Mouse (Mus musculus) midbrain, embryonic 16.5 days (tissue): ENCODE results near the gene Bcr. TPM values are rescaled to one million over a fixed set of nuclear protein-coding genes. Genes with fewer than 3 reads are reported as not detected.

Experiments used
- ATAC-seq: fragments of 200-750 bp; cut with Nextera tagmentation; 2 replicates; pipeline ENCODE4 v1.8.0; 2017; ENCODE audit warnings: moderate TSS enrichment
- H3K27ac ChIP-seq: fragments of 300-500 bp; sonication (generic); 2 replicates; pipeline ENCODE4 v1.5.1; 2014; ENCODE audit warnings: mild to moderate bottlenecking, low read length, mixed read lengths
- H3K27me3 ChIP-seq: fragments of 300-500 bp; sonication (generic); 2 replicates; pipeline ENCODE4 v1.6.1; 2014; ENCODE audit warnings: low read depth, low read length, mixed read lengths; ENCODE audit not compliant: control insufficient read depth, insufficient read depth
- H3K36me3 ChIP-seq: fragments of 300-500 bp; sonication (generic); 2 replicates; pipeline ENCODE4 v1.6.1; 2014; ENCODE audit warnings: mild to moderate bottlenecking, low read length, moderate library complexity, mixed read lengths; ENCODE audit not compliant: control insufficient read depth, insufficient read depth
- H3K4me1 ChIP-seq: fragments of 300-500 bp; sonication (generic); 2 replicates; pipeline ENCODE4 v1.6.1; 2014; ENCODE audit warnings: mild to moderate bottlenecking, low read length, mixed read lengths; ENCODE audit not compliant: control insufficient read depth, insufficient read depth
- H3K4me2 ChIP-seq: fragments of 300-500 bp; sonication (generic); 2 replicates; pipeline ENCODE4 v1.6.1; 2014; ENCODE audit warnings: mild to moderate bottlenecking, low read length, mixed read lengths
- H3K4me3 ChIP-seq: fragments of 300-500 bp; sonication (generic); 2 replicates; pipeline ENCODE4 v1.5.1; 2014; ENCODE audit warnings: low read depth, mild to moderate bottlenecking, low read length, moderate library complexity, mixed read lengths
- H3K9ac ChIP-seq: fragments of 300-500 bp; sonication (generic); 2 replicates; pipeline ENCODE4 v1.6.1; 2014; ENCODE audit warnings: low read depth, low read length, mixed read lengths
- H3K9me3 ChIP-seq: fragments of 300-500 bp; sonication (generic); replicated peaks from 2 replicates; pipeline ENCODE4 v1.6.1; 2014; ENCODE audit warnings: mild to moderate bottlenecking, low read length, mixed read lengths; ENCODE audit not compliant: control insufficient read depth, poor library complexity, severe bottlenecking
- WGBS: fragments of 180-500 bp; shearing (Covaris S2); extraction: QIAGEN DNeasy Blood & Tissue Kit; methylation state at CpG from one replicate; pipeline ENCODE4 v1.1.7; 2014; 5-methylcytosine and 5-hydroxymethylcytosine counted together
- polyA plus RNA-seq: library from polyadenylated mRNA; unstranded; fragments of >200 nt; fragmentation: Nextera tagmentation; extraction: Ambion mirVana; gene quantifications from 2 replicates; pipeline ENCODE4 v1.2.1, GENCODE M21; 2015

The Bcr gene
- polyA plus RNA-seq, result 12.4 and 13.8 TPM in 2 replicates

GRCm38 (mm10) chr10:75060217-75060842 is at the start of gene Bcr:
Gene Bcr (plus strand): TSS chr10:75060592.
- H3K9ac ChIP-seq, result peak within 1 kb of the TSS; percentile 96
- H3K27ac ChIP-seq, result peak within 1 kb of the TSS; percentile 93
- H3K9me3 ChIP-seq, result no peaks in the 10 kb centered on the region
- peaks cover 55% of the 10 kb centered on the region for H3K4me1 ChIP-seq
- peak; percentile 84 for ATAC-seq
- WGBS, result under 1% methylated on average over 30 of the region's 73 CpGs
- H3K36me3 ChIP-seq, result no peaks in the 10 kb centered on the region
- peak within 1 kb of the TSS; percentile 85 for H3K4me3 ChIP-seq
- H3K27me3 ChIP-seq, result no peaks in the 10 kb centered on the region
- peak within 1 kb of the TSS; percentile 94 for H3K4me2 ChIP-seq

- Histone ChIP-seq H3K27me3 (no peaks in the 10 kb centered on the region), H3K4me1 (peaks cover 24% of the 10 kb centered on the region), H3K4me3 (no peak overlapping the region), H3K4me2 (no peak overlapping the region), H3K36me3 (peaks cover 4% of the 10 kb centered on the region; the same call in 1 of the 2 replicates), H3K9ac (no peak overlapping the region), H3K27ac (no peak overlapping the region), H3K9me3 (no peaks in the 10 kb centered on the region)
- 70% methylated on average over 15 of the region's 15 CpGs for WGBS
- ATAC-seq, result no peak
Measured at GRCm38 (mm10) chr10:75010704-75011103, 49.7 kb upstream of the Bcr start.

GRCm38 (mm10) chr10:75015465-75015864 is 44.9 kb upstream of the Bcr start:
- Histone ChIP-seq H3K4me2 (no peak overlapping the region), H3K9ac (no peak overlapping the region), H3K9me3 (no peaks in the 10 kb centered on the region), H3K27me3 (no peaks in the 10 kb centered on the region), H3K36me3 (peaks cover 9% of the 10 kb centered on the region), H3K4me3 (no peak overlapping the region), H3K4me1 (0 out of 2 replicates have a peak, but pooled peaks cover 6% of the 10 kb centered on the region), H3K27ac (no peak overlapping the region)
- 75% methylated on average over 14 of the region's 14 CpGs for WGBS
- no peak for ATAC-seq

GRCm38 (mm10) chr10:75016481-75016880 is 43.9 kb upstream of the Bcr start:
- H3K36me3 ChIP-seq, result peaks cover 9% of the 10 kb centered on the region
- WGBS, result 76% methylated on average over 4 of the region's 4 CpGs
- H3K4me1 ChIP-seq, result no peaks in the 10 kb centered on the region
- no peaks in the 10 kb centered on the region for H3K9me3 ChIP-seq
- no peak for ATAC-seq
- H3K27ac ChIP-seq, result no peak overlapping the region
- H3K9ac ChIP-seq, result no peak overlapping the region
- H3K4me2 ChIP-seq, result no peak overlapping the region
- no peak overlapping the region for H3K4me3 ChIP-seq
- no peaks in the 10 kb centered on the region for H3K27me3 ChIP-seq

- no peak for ATAC-seq
- Histone ChIP-seq H3K36me3 (peaks cover 9% of the 10 kb centered on the region), H3K9ac (no peak overlapping the region), H3K4me1 (no peaks in the 10 kb centered on the region), H3K4me3 (no peak overlapping the region), H3K27ac (no peak overlapping the region), H3K4me2 (no peak overlapping the region), H3K27me3 (no peaks in the 10 kb centered on the region), H3K9me3 (no peaks in the 10 kb centered on the region)
- whole genome bisulfite sequencing, result 41% methylated on average over 2 of the region's 2 CpGs
Measured at GRCm38 (mm10) chr10:75020271-75020670, 40.1 kb upstream of the Bcr start.

GRCm38 (mm10) chr10:75021138-75021537 is 39.3 kb upstream of the Bcr start:
- H3K4me1 ChIP-seq, result no peaks in the 10 kb centered on the region

GRCm38 (mm10) chr10:75026491-75026890 is 33.9 kb upstream of the Bcr start:
- no peak for ATAC-seq

More at GRCm38 (mm10) chr10:75021138-75021537, 39.3 kb upstream of the Bcr start:
- H3K4me3 ChIP-seq, result no peak overlapping the region
- peaks cover 5% of the 10 kb centered on the region; the same call in 1 of the 2 replicates for H3K36me3 ChIP-seq
- 14% methylated on average over 6 of the region's 6 CpGs for WGBS
- no peak overlapping the region for H3K27ac ChIP-seq
- no peak overlapping the region for H3K4me2 ChIP-seq
- ATAC-seq, result peak; percentile 26; the same call in 1 of the 2 replicates
- H3K9me3 ChIP-seq, result no peaks in the 10 kb centered on the region
- H3K27me3 ChIP-seq, result no peaks in the 10 kb centered on the region
- H3K9ac ChIP-seq, result no peak overlapping the region

GRCm38 (mm10) chr10:75028743-75029142 is 31.6 kb upstream of the Bcr start:
- H3K36me3 ChIP-seq, result no peaks in the 10 kb centered on the region
- ATAC-seq, result no peak
- peaks cover 17% of the 10 kb centered on the region for H3K4me1 ChIP-seq
- no peak overlapping the region for H3K4me2 ChIP-seq
- H3K9me3 ChIP-seq, result no peaks in the 10 kb centered on the region
- no peak overlapping the region for H3K4me3 ChIP-seq
- no peaks in the 10 kb centered on the region for H3K27me3 ChIP-seq
- H3K27ac ChIP-seq, result no peak overlapping the region
- WGBS, result 93% methylated on average over 8 of the region's 8 CpGs
- H3K9ac ChIP-seq, result no peak overlapping the region

More at GRCm38 (mm10) chr10:75026491-75026890, 33.9 kb upstream of the Bcr start:
- no peak overlapping the region for H3K4me3 ChIP-seq
- H3K4me2 ChIP-seq, result no peak overlapping the region
- no peaks in the 10 kb centered on the region for H3K27me3 ChIP-seq
- H3K27ac ChIP-seq, result no peak overlapping the region
- H3K4me1 ChIP-seq, result peaks cover 3% of the 10 kb centered on the region
- 52% methylated on average over 8 of the region's 8 CpGs for WGBS
- H3K9ac ChIP-seq, result no peak overlapping the region
- H3K36me3 ChIP-seq, result no peaks in the 10 kb centered on the region
- H3K9me3 ChIP-seq, result no peaks in the 10 kb centered on the region

GRCm38 (mm10) chr10:75029677-75030076 is 30.7 kb upstream of the Bcr start:
- Histone ChIP-seq H3K4me3 (no peak overlapping the region), H3K27ac (no peak overlapping the region), H3K4me2 (no peak overlapping the region), H3K4me1 (peaks cover 17% of the 10 kb centered on the region), H3K9me3 (no peaks in the 10 kb centered on the region), H3K9ac (no peak overlapping the region), H3K27me3 (no peaks in the 10 kb centered on the region), H3K36me3 (no peaks in the 10 kb centered on the region)
- WGBS, result 93% methylated on average over 3 of the region's 3 CpGs
- no peak for ATAC-seq
